Mouse (Mus musculus) embryonic facial prominence, embryonic 14.5 days (tissue): ENCODE measurements around the gene AF366264. TPM values are rescaled to one million over a fixed set of nuclear protein-coding genes. Genes with fewer than 3 reads are reported as not detected.
"Not testable (repeated sequence)": the region's sequence is repeated elsewhere in the genome, so short reads cannot be mapped to it uniquely, and the experiment has no call there.

Source experiments
- ATAC-seq: fragments of 200-750 bp; cut with Nextera tagmentation; 2 replicates; pipeline ENCODE4 v1.8.0; 2017; ENCODE audit warnings: low read depth, moderate number of reproducible peaks, moderate TSS enrichment
- DNase-seq: peaks from one replicate; pipeline ENCODE4 v3.0.0-alpha.2; 2015; ENCODE audit warnings: low spot score
- H3K27ac ChIP-seq: fragments of 300-500 bp; sonication (generic); replicated peaks from 2 replicates; pipeline ENCODE4 v1.5.1; 2014; ENCODE audit warnings: low read depth, mild to moderate bottlenecking, low read length, moderate library complexity
- H3K27me3 ChIP-seq: fragments of 300-500 bp; sonication (generic); replicated peaks from 2 replicates; pipeline ENCODE4 v1.6.1; 2014; ENCODE audit warnings: low read length; ENCODE audit not compliant: control insufficient read depth, insufficient read depth
- H3K36me3 ChIP-seq: fragments of 300-500 bp; sonication (generic); 2 replicates; pipeline ENCODE4 v1.6.1; 2014; ENCODE audit warnings: low read length, mixed read lengths; ENCODE audit not compliant: control insufficient read depth, insufficient read depth
- H3K4me1 ChIP-seq: fragments of 300-500 bp; sonication (generic); 2 replicates; pipeline ENCODE4 v1.6.1; 2014; ENCODE audit warnings: antibody characterized with exemption, low read length; ENCODE audit not compliant: control insufficient read depth, insufficient read depth
- H3K4me2 ChIP-seq: fragments of 300-500 bp; sonication (generic); 2 replicates; pipeline ENCODE4 v1.6.1; 2014; ENCODE audit warnings: low read depth, mild to moderate bottlenecking, low read length, moderate library complexity, mixed read lengths
- H3K4me3 ChIP-seq: fragments of 300-500 bp; sonication (generic); 2 replicates; pipeline ENCODE4 v1.5.1; 2014; ENCODE audit warnings: low read depth, mild to moderate bottlenecking, low read length
- H3K9ac ChIP-seq: fragments of 300-500 bp; sonication (generic); 2 replicates; pipeline ENCODE4 v1.6.1; 2014; ENCODE audit warnings: low read depth, mild to moderate bottlenecking, low read length, moderate library complexity, mixed read lengths
- H3K9me3 ChIP-seq: fragments of 300-500 bp; sonication (generic); 2 replicates; pipeline ENCODE4 v1.6.1; 2016; ENCODE audit warnings: low read length; ENCODE audit not compliant: control insufficient read depth
- WGBS: fragments of 180-500 bp; shearing (Covaris S2); extraction: QIAGEN DNeasy Blood & Tissue Kit; methylation state at CpG from one replicate; pipeline ENCODE4 v1.1.7; 2014; 5-methylcytosine and 5-hydroxymethylcytosine counted together
- polyA plus RNA-seq: library from polyadenylated mRNA; unstranded; fragments of >200 nt; fragmentation: Nextera tagmentation; extraction: Ambion mirVana; gene quantifications from 2 replicates; pipeline ENCODE4 v1.2.1, GENCODE M21; 2014

AF366264 gene
- not detected in 2 replicates for polyA plus RNA-seq

DNA sequence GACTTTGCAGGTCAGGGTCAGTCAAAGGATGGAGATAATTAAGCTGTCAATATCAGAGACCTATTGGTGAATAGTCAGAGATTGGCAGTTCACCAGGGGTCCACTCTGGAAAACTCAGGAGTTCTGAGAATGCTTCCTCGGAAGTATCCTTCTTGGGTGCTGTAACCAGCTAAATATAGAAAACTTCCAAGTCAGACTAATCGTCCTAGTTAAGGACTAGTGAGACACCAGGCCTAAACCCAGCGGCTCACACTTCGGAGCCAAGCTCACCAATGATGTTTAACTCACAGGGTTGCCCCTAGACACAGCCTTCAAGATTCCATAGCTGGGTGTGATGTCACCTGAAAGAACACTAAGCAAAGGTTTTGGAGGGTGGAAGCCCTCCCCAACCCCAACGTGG, at the start of gene AF366264:
Gene AF366264, minus strand, starts transcription at position 101 of the 400 bp plus-strand sequence.
- 90% methylated on average over 5 of the region's 5 CpGs for WGBS
- H3K4me1 ChIP-seq, ATAC-seq: not testable (repeated sequence)

GRCm38 (mm10) chr8:13843286-13843685, 5.1 kb upstream of the AF366264 start:
- H3K4me1 ChIP-seq, H3K27ac ChIP-seq, H3K4me2 ChIP-seq, H3K36me3 ChIP-seq, ATAC-seq, H3K4me3 ChIP-seq, H3K27me3 ChIP-seq, H3K9me3 ChIP-seq, DNase-seq, H3K9ac ChIP-seq: not testable (repeated sequence)
- 82% methylated on average over 1 of the region's 1 CpGs for WGBS

More for the DNA sequence above, at the start of gene AF366264:
- H3K27me3 ChIP-seq, H3K4me3 ChIP-seq, H3K9ac ChIP-seq, H3K4me2 ChIP-seq, H3K9me3 ChIP-seq, H3K27ac ChIP-seq, DNase-seq, H3K36me3 ChIP-seq: not testable (repeated sequence)

DNA sequence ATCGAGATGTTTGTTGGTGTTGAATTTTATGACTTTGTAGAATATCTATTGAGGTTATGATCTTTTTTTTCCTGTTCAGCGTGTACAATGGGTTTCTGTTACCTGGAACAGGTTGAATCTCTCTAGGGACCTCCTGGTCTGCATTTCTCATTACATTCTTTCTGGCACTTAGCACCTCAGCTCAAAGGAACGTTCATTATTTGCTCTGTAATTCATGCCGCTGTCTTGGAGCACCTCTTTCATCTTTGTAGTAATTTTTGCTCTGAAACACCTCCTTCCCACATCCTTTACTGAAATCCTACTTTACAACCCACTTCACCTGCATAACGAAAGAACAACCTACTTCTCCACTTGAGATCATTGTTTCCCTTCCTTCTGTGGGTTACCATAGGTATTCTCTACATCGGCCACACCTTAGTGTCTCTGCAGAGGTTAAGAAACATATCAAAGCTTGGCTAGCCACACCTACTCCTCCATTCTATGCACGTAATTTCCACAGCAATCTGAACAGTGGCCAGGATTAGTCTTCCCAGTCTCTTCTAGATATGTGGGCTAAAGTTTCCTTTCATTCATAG, 9.5 kb downstream of the AF366264 start:
- no peak for ATAC-seq
- WGBS, result 75% methylated on average over 7 of the region's 7 CpGs

DNA sequence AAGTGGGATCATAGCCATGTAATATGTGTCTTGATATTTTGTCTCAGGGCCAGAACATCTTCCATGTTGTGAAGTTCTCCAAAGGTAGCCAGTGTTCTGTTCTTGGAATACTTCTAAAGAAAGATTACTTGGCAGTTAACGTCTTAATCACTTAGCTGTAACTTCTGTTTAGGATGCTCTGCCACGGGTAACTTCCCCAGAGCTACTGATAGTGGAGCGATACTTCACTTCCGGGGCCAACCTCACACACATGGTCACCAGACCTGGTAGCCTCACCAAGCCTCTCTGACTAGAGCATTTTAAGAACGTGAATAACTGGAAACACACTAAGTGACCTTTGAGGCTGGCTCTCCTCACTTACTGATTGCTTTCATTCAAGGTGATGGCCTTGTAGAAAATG, 38.6 kb downstream of the AF366264 start:
- Histone ChIP-seq H3K4me2 (no peak overlapping the region), H3K9ac (no peak overlapping the region), H3K27ac (no peak overlapping the region), H3K9me3 (no peaks in the 10 kb centered on the region), H3K27me3 (no peaks in the 10 kb centered on the region), H3K4me3 (no peak overlapping the region), H3K4me1 (no peaks in the 10 kb centered on the region), H3K36me3 (peaks cover 42% of the 10 kb centered on the region)
- DNase-seq, result no peak
- 84% methylated on average over 5 of the region's 5 CpGs for WGBS
- no peak for ATAC-seq

More for the DNA sequence above, 9.5 kb downstream of the AF366264 start:
- H3K9ac ChIP-seq, result no peak overlapping the region
- no peak overlapping the region for H3K27ac ChIP-seq
- no peaks in the 10 kb centered on the region for H3K27me3 ChIP-seq
- DNase-seq, result no peak
- no peak overlapping the region for H3K4me2 ChIP-seq
- H3K4me1 ChIP-seq, result no peaks in the 10 kb centered on the region
- no peaks in the 10 kb centered on the region for H3K36me3 ChIP-seq
- H3K4me3 ChIP-seq, result no peak overlapping the region
- no peaks in the 10 kb centered on the region for H3K9me3 ChIP-seq

GRCm38 (mm10) chr8:13797676-13798075, 40.5 kb downstream of the AF366264 start:
- DNase-seq, result no peak
- Histone ChIP-seq H3K27me3 (no peaks in the 10 kb centered on the region), H3K9ac (no peak overlapping the region), H3K4me3 (no peak overlapping the region), H3K36me3 (peaks cover 51% of the 10 kb centered on the region), H3K4me2 (no peak overlapping the region), H3K4me1 (no peaks in the 10 kb centered on the region), H3K9me3 (no peaks in the 10 kb centered on the region), H3K27ac (no peak overlapping the region)
- 90% methylated on average over 5 of the region's 5 CpGs for WGBS
- ATAC-seq, result no peak

DNA sequence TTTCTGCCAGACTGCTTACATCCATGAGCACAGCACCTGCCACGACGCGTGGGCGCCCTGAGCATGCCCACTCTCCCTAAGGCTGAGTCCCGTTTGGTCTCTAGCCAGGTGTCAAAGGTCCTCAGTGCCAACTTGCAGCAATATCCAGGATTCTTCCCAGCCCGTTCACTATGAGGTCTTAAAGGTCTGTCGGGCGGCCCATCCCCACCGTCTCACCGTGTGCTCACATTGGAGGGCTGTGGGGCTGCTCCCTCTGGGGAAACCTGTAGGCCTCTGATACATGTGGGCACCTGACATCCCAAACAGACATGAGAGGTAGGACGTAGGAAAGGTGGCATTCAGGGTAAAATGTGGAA, 44.5 kb downstream of the AF366264 start:
- Histone ChIP-seq H3K27me3 (no peaks in the 10 kb centered on the region), H3K9ac (no peak overlapping the region), H3K4me1 (no peaks in the 10 kb centered on the region), H3K4me3 (no peak overlapping the region), H3K36me3 (peaks cover 65% of the 10 kb centered on the region), H3K9me3 (no peaks in the 10 kb centered on the region), H3K4me2 (no peak overlapping the region), H3K27ac (no peak overlapping the region)
- WGBS, result 94% methylated on average over 11 of the region's 11 CpGs
- DNase-seq (no peak), ATAC-seq (no peak)

DNA sequence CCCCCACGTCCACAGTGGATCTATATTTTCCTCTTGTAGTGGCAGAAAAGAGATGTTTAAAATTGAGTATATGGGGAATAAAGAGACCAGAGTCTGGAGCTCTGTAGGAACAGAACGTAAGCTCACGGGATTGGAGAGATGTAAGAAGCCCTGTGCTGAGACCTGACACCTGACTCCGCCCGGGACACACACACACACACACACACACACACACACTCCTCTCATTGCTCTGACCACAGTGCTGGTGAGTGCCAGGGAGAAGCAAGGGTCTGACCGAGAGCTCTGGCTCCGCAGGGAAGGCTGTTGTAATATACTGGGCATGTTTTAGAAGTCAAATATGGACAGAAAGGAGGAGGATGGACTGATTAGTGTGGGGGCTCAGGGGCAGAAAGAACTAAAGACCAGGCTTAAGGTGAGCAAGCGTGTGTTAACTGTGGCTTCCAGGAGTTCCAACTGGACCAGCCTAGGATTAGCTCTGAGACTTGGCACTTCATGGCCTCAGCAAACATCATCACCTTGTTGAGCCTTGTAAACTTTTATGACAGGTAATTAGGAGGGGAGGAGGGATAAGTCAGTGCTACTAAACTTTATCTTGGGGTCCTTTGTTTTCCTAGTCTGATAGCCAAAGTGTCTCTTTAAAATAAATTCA, 45.0 kb downstream of the AF366264 start:
- H3K9ac ChIP-seq, result no peak overlapping the region
- H3K27ac ChIP-seq, result no peak overlapping the region
- H3K9me3 ChIP-seq, result no peaks in the 10 kb centered on the region
- H3K36me3 ChIP-seq, result peaks cover 65% of the 10 kb centered on the region
- no peak for DNase-seq
- 89% methylated on average over 8 of the region's 8 CpGs for WGBS
- no peak overlapping the region for H3K4me2 ChIP-seq
- H3K4me1 ChIP-seq, result no peaks in the 10 kb centered on the region
- no peak overlapping the region for H3K4me3 ChIP-seq
- ATAC-seq, result no peak
- H3K27me3 ChIP-seq, result no peaks in the 10 kb centered on the region

- Histone ChIP-seq H3K27me3 (no peaks in the 10 kb centered on the region), H3K4me2 (no peak overlapping the region), H3K4me3 (no peak overlapping the region), H3K9ac (no peak overlapping the region), H3K27ac (no peak overlapping the region), H3K9me3 (no peaks in the 10 kb centered on the region), H3K36me3 (peaks cover 44% of the 10 kb centered on the region), H3K4me1 (peaks cover 7% of the 10 kb centered on the region)
- DNase-seq, result no peak
- no peak for ATAC-seq
- 92% methylated on average over 8 of the region's 8 CpGs for WGBS
Measured at GRCm38 (mm10) chr8:13789606-13790005, 48.6 kb downstream of the AF366264 start.

DNA sequence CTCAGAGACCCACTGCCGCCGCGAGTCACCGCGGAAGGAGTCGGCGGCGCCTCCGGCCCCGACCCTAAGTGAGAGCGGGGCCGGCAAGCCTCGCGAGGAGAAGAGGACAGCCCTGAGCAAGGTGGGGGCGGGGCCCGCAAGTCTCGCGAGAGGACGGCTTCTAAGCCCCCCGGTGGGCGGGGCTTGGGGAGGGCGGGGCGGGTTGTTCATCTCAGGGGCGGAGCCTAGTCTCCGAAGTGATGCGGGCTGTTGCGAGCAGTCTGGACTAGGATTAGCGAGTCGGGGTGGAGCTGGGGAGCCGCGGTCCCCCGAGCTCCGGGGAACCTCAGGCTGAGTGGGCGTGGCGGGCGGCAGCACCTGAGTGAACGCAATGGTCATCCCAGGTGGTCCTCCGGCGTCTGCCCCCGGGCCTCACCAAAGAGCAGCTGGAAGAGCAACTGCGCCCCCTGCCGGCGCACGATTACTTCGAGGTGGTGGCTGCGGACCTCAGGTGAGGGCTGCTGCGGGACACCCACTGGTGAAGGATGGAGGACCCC, 52.4 kb downstream of the AF366264 start:
- H3K9ac ChIP-seq, result peak overlapping the region; percentile 98
- no peaks in the 10 kb centered on the region for H3K9me3 ChIP-seq
- no peaks in the 10 kb centered on the region for H3K27me3 ChIP-seq
- peak overlapping the region; percentile 49 for H3K4me3 ChIP-seq
- DNase-seq (peak; percentile 98), ATAC-seq (peak; percentile 95)
- peak overlapping the region; percentile 83 for H3K4me2 ChIP-seq
- peak overlapping the region; percentile 98 for H3K27ac ChIP-seq
- H3K36me3 ChIP-seq, result peaks cover 35% of the 10 kb centered on the region
- WGBS, result under 1% methylated on average over 27 of the region's 47 CpGs
- H3K4me1 ChIP-seq, result peaks cover 10% of the 10 kb centered on the region
